Mouse (Mus musculus) midbrain, embryonic 12.5 days (tissue): ENCODE measurements around the gene Acvrl1. TPM values are rescaled to one million over a fixed set of nuclear protein-coding genes. Genes with fewer than 3 reads are reported as not detected.

Experiments used
- ATAC-seq: fragments of 200-750 bp; cut with Nextera tagmentation; 2 replicates; pipeline ENCODE4 v1.8.0; 2017; ENCODE audit warnings: low read depth, moderate TSS enrichment, moderate library complexity; ENCODE audit not compliant: low FRiP score
- H3K27ac ChIP-seq: fragments of 300-500 bp; sonication (generic); replicated peaks from 2 replicates; pipeline ENCODE4 v1.5.1; 2016; ENCODE audit warnings: mild to moderate bottlenecking
- H3K27me3 ChIP-seq: fragments of 300-500 bp; sonication (generic); 2 replicates; pipeline ENCODE4 v1.6.1; 2016; ENCODE audit warnings: mild to moderate bottlenecking
- H3K36me3 ChIP-seq: fragments of 300-500 bp; sonication (generic); 2 replicates; pipeline ENCODE4 v1.6.1; 2016
- H3K4me1 ChIP-seq: fragments of 300-500 bp; sonication (generic); 2 replicates; pipeline ENCODE4 v1.6.1; 2016
- H3K4me2 ChIP-seq: fragments of 300-500 bp; sonication (generic); replicated peaks from 2 replicates; pipeline ENCODE4 v1.6.1; 2016; ENCODE audit warnings: mild to moderate bottlenecking, moderate library complexity
- H3K4me3 ChIP-seq: fragments of 300-500 bp; sonication (generic); 2 replicates; pipeline ENCODE4 v1.5.1; 2016; ENCODE audit warnings: mild to moderate bottlenecking
- H3K9ac ChIP-seq: fragments of 300-500 bp; sonication (generic); replicated peaks from 2 replicates; pipeline ENCODE4 v1.6.1; 2016; ENCODE audit warnings: mild to moderate bottlenecking, moderate library complexity
- H3K9me3 ChIP-seq: fragments of 300-500 bp; sonication (generic); 2 replicates; pipeline ENCODE4 v1.6.1; 2016; ENCODE audit warnings: mild to moderate bottlenecking
- WGBS: fragments of 180-500 bp; shearing (Covaris S2); methylation state at CpG from one replicate; pipeline ENCODE4 v1.1.7; 2016; 5-methylcytosine and 5-hydroxymethylcytosine counted together
- polyA plus RNA-seq: library from polyadenylated mRNA; unstranded; fragments of >200 nt; fragmentation: Nextera tagmentation; extraction: Ambion mirVana; gene quantifications from 2 replicates; pipeline ENCODE4 v1.2.1, GENCODE M21; 2016

Acvrl1 gene
- polyA plus RNA-seq, 1 experiment from 2014 or later, result 10.7 TPM

DNA sequence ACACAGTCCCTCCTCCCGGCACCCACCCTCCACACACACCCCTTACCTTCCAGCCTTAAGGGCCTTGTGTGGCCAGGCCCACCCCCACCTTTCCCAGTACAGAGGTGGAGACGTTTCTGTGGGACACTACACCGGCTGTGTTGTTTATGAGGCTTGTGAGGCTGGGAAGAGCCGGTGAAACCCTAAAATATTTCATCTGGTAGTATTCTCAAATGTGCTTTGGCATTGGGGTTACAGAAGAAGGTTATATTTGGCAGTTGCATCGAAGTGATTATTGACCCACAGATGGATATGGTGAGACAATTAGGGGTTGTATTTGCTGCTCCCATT is 46.8 kb downstream of the Acvrl1 start:
- Histone ChIP-seq H3K4me2 (peak overlapping the region; percentile 69), H3K27me3 (peaks cover 11% of the 10 kb centered on the region), H3K4me1 (peaks cover 50% of the 10 kb centered on the region), H3K9ac (peak overlapping the region; percentile 94), H3K27ac (peak overlapping the region; percentile 87), H3K36me3 (no peaks in the 10 kb centered on the region), H3K4me3 (peak overlapping the region; percentile 90), H3K9me3 (no peaks in the 10 kb centered on the region)
- 16% methylated on average over 5 of the region's 5 CpGs for WGBS
- ATAC-seq, result no peak

DNA sequence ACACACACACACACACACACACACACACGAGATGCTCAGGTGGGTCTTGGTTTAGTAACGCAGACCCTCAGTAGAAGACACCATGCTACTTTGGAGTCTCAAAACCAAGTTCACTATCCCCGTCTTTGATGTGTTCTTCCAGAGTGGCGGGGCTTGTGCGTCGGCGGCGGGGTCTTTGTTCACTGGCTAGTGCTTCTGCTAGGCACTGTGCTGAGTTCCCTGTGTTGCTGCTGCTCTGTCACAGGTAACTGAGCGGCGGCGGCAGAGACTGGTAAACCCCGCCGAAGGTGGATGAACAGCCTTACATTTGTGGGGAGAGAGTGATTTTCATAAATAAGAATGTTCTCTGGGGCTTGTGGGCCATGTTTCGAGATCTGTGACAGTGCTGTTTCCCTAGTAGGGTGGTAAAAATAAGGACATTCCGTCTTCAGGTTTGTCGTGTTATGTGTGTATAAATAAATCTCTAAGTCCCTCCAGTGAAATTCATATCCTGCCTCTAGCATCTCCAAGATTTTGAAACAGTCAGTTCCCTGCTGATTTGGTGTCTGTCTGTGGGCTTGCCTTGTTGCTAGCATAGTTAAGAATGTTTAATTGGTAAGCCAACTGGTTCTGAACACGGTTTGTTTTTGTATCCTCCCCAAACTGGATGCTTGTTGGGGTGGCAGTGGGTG is 47.4 kb downstream of the Acvrl1 start:
- H3K27me3 ChIP-seq, result peaks cover 11% of the 10 kb centered on the region
- H3K9ac ChIP-seq, result peak overlapping the region; percentile 94
- H3K9me3 ChIP-seq, result no peaks in the 10 kb centered on the region
- 34% methylated on average over 17 of the region's 17 CpGs for WGBS
- H3K4me1 ChIP-seq, result peaks cover 56% of the 10 kb centered on the region
- peak overlapping the region; percentile 87 for H3K27ac ChIP-seq
- ATAC-seq, result no peak
- no peaks in the 10 kb centered on the region for H3K36me3 ChIP-seq
- peak overlapping the region; percentile 69 for H3K4me2 ChIP-seq
- peak overlapping the region; percentile 90 for H3K4me3 ChIP-seq

DNA sequence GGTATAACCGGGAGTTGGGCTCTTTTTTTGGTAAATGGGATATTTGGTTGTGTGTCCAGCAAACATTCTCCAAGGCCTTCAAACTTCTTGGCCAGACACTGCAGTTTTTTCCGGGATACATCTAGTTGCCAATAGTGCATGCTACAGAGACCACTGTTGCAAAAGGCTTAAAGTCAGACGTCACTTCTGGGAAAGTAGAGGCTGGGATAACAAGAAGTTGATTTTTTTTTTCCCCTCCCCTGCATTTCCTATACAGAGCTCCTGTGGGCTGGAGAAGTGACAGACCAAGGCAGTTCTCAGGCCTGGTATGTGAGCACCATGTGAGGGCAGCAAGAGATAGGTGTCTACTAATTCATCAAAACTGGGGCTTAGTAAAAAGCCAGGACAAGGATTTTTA is 48.0 kb downstream of the Acvrl1 start:
- ATAC-seq, result no peak
- Histone ChIP-seq H3K4me3 (peak overlapping the region; percentile 90), H3K9ac (no peak overlapping the region), H3K9me3 (no peaks in the 10 kb centered on the region), H3K27me3 (peaks cover 11% of the 10 kb centered on the region), H3K4me2 (peak overlapping the region; percentile 69), H3K4me1 (peaks cover 61% of the 10 kb centered on the region), H3K27ac (no peak overlapping the region), H3K36me3 (no peaks in the 10 kb centered on the region)
- WGBS, result 47% methylated on average over 3 of the region's 3 CpGs

- peaks cover 7% of the 10 kb centered on the region for H3K27me3 ChIP-seq
- peak overlapping the region; percentile 69; the same call in 1 of the 2 replicates for H3K4me2 ChIP-seq
- H3K27ac ChIP-seq, result no peak overlapping the region
- H3K36me3 ChIP-seq, result no peaks in the 10 kb centered on the region
- H3K4me1 ChIP-seq, result peaks cover 66% of the 10 kb centered on the region
- no peaks in the 10 kb centered on the region for H3K9me3 ChIP-seq
- H3K4me3 ChIP-seq, result no peak overlapping the region
- ATAC-seq, result no peak
- 81% methylated on average over 8 of the region's 8 CpGs for whole genome bisulfite sequencing
- no peak overlapping the region for H3K9ac ChIP-seq
These were observed 48.7 kb downstream of the Acvrl1 start for GRCm38 (mm10) chr15:101176795-101177691.

GRCm38 (mm10) chr15:101180363-101181105 is 52.2 kb downstream of the Acvrl1 start:
- Histone ChIP-seq H3K9ac (no peak overlapping the region), H3K4me1 (peaks cover 70% of the 10 kb centered on the region), H3K4me3 (no peak overlapping the region), H3K27ac (no peak overlapping the region), H3K9me3 (no peaks in the 10 kb centered on the region), H3K36me3 (peaks cover 6% of the 10 kb centered on the region), H3K4me2 (no peak overlapping the region), H3K27me3 (no peaks in the 10 kb centered on the region)
- WGBS, result 76% methylated on average over 15 of the region's 15 CpGs
- ATAC-seq, result no peak

DNA sequence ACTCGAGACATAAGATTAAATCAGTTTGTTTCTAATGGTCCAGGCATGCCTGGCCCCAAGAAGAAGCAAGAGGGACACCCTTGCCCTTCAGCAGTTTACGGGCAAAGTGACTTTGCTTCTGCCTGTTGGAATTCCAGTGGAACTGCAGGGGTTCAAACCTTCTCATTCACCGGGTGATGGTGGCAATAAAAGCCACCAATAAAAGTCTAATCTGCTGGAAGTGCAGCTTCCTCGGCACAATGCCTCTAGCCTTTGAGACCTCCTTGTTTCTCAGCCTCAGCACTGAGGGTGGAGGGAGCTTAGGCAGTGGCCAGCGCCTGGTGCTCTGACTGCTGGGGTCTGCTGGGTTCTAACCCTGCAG is 52.8 kb downstream of the Acvrl1 start:
- no peak overlapping the region for H3K9ac ChIP-seq
- H3K27ac ChIP-seq, result no peak overlapping the region
- H3K4me1 ChIP-seq, result peaks cover 65% of the 10 kb centered on the region
- no peak overlapping the region for H3K4me3 ChIP-seq
- H3K36me3 ChIP-seq, result peaks cover 8% of the 10 kb centered on the region
- no peak overlapping the region for H3K4me2 ChIP-seq
- WGBS, result 18% methylated on average over 5 of the region's 5 CpGs
- no peaks in the 10 kb centered on the region for H3K9me3 ChIP-seq
- no peak for ATAC-seq
- no peaks in the 10 kb centered on the region for H3K27me3 ChIP-seq

DNA sequence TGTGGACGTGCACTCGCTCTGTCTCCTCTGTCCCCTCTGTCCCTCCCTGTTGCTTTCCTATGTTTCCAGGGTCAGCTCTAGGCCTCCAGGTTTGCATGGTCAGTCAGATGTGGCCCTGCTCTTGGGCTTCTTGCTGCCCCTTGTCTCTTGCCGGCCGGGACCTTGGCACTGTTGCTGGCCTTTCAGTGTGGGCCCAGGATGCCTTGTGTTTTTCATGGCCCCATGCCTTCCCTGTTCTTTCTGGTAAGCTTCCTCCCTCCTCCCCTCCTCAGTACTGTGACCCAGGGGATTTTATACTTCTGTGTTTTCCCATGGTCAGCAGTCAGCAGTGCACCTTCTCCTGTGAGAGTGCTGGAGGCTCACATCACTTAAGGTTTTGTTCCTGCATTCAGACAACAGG is 53.2 kb downstream of the Acvrl1 start:
- H3K9ac ChIP-seq, result no peak overlapping the region
- ATAC-seq, result no peak
- peaks cover 60% of the 10 kb centered on the region for H3K4me1 ChIP-seq
- H3K27me3 ChIP-seq, result no peaks in the 10 kb centered on the region
- H3K36me3 ChIP-seq, result peaks cover 12% of the 10 kb centered on the region
- no peaks in the 10 kb centered on the region for H3K9me3 ChIP-seq
- no peak overlapping the region for H3K4me3 ChIP-seq
- no peak overlapping the region for H3K4me2 ChIP-seq
- H3K27ac ChIP-seq, result no peak overlapping the region; the same call in 1 of the 2 replicates
- whole genome bisulfite sequencing, result 30% methylated on average over 4 of the region's 4 CpGs

DNA sequence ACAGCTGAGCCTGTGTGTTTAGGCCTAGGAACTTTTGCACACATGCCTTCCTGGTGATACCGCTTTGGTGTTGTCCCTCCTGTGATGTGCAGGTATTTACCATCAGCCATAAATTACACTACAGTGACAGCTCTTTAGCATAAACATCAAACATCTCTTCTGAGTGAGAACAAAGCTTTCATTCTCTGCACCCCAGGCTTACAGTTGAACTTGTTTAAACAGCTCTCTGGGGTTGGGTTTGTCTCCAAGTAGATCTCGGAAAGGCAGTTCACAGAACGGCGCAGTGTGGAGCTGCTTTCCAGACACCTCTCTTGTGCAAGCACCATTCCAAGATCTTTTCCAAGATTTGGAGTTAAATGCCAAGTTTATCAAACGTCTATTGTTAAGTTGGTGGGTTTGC is 54.4 kb downstream of the Acvrl1 start:
- peaks cover 49% of the 10 kb centered on the region for H3K4me1 ChIP-seq
- no peak for ATAC-seq
- H3K27me3 ChIP-seq, result no peaks in the 10 kb centered on the region
- H3K4me2 ChIP-seq, result no peak overlapping the region
- peaks cover 13% of the 10 kb centered on the region for H3K36me3 ChIP-seq
- 76% methylated on average over 5 of the region's 5 CpGs for WGBS
- no peak overlapping the region for H3K27ac ChIP-seq
- H3K9me3 ChIP-seq, result no peaks in the 10 kb centered on the region
- H3K4me3 ChIP-seq, result no peak overlapping the region
- H3K9ac ChIP-seq, result no peak overlapping the region

GRCm38 (mm10) chr15:101184300-101184699 is 56.0 kb downstream of the Acvrl1 start:
- 97% methylated on average over 8 of the region's 8 CpGs for WGBS
- no peaks in the 10 kb centered on the region for H3K9me3 ChIP-seq
- H3K27ac ChIP-seq, result no peak overlapping the region
- no peak overlapping the region for H3K4me2 ChIP-seq
- no peak overlapping the region for H3K4me3 ChIP-seq
- no peak overlapping the region for H3K9ac ChIP-seq
- ATAC-seq, result no peak
- peaks cover 13% of the 10 kb centered on the region for H3K36me3 ChIP-seq
- H3K27me3 ChIP-seq, result no peaks in the 10 kb centered on the region
- H3K4me1 ChIP-seq, result peaks cover 32% of the 10 kb centered on the region

DNA sequence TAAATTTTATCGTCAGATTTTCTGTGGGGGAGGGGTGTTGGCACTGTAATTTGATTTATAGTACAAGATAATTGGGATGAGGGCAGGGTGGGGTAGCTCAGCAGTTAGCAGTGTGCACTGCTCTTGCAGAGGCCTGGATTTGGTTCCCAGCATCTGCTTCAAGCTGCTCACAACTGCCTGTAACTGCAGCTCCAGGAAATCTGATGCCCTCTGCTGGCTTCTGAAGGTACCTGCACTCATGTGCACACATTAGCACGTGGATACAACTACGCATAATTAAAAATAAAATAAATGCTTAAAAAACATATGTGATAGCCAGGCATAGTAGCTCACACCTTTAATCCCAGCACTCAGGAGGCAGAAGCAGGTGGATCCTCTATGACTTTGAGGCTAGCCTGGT is 57.2 kb downstream of the Acvrl1 start:
- no peak for ATAC-seq
- Histone ChIP-seq H3K9me3 (no peaks in the 10 kb centered on the region), H3K4me2 (no peak overlapping the region), H3K36me3 (peaks cover 13% of the 10 kb centered on the region), H3K27me3 (no peaks in the 10 kb centered on the region), H3K9ac (no peak overlapping the region), H3K27ac (no peak overlapping the region), H3K4me1 (peaks cover 32% of the 10 kb centered on the region), H3K4me3 (no peak overlapping the region)
- 96% methylated on average over 3 of the region's 3 CpGs for WGBS

GRCm38 (mm10) chr15:101187907-101188306 is 59.6 kb downstream of the Acvrl1 start:
- H3K4me2 ChIP-seq, result no peak overlapping the region
- peaks cover 13% of the 10 kb centered on the region for H3K36me3 ChIP-seq
- no peak overlapping the region for H3K27ac ChIP-seq
- H3K4me1 ChIP-seq, result peaks cover 36% of the 10 kb centered on the region
- H3K4me3 ChIP-seq, result no peak overlapping the region
- ATAC-seq, result no peak
- no peaks in the 10 kb centered on the region for H3K27me3 ChIP-seq
- WGBS, result 88% methylated on average over 5 of the region's 5 CpGs
- H3K9ac ChIP-seq, result no peak overlapping the region
- no peaks in the 10 kb centered on the region for H3K9me3 ChIP-seq
